Mouse (Mus musculus) layer of hippocampus, adult 9-11 months (tissue): ENCODE measurements around the gene Il1rap.

Source experiments
- DNase-seq: peaks from one replicate; pipeline ENCODE4 v3.0.0; 2022

The Il1rap gene

DNA sequence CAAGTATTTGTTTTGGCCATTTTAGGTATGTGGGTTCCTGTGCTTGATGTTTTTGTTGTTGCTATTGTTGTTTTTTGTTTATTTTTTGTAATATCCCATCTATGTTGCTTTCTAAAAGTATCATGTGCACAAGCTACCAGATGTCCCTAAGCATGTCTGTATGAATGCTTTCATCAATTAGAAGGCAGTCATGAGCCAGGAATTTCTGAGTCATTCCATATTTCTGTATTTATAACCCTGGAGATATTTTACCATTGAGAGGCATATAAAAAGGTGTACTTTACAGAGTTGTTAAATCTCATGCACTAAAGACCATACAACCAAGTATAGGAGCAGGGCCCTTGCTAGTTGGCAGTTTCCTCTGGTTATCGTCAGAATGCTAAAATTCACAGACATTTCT lies 41.6 kb downstream of the Il1rap start:
- no peak for DNase-seq

DNA sequence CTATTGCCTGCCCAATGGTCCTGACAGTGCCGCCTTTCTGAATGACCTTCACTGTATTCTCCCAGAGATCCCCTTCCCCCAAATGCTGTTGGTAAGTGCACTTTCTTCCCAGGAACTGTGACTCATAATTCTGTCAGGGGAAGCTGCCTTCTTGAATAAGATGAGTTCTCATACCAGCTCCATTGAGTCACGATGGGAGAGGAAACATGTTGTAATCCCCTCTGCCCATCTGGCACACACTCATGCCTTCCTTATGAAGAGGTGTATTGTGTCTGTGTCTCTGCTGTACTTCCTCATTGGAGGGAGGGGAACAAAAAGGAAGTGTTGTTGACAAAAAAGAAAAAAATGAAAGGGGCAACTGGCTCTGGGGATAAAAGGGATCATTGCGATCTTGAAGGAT lies 44.6 kb downstream of the Il1rap start:
- peak; percentile 38 for DNase-seq

- peak; percentile 29 for DNase-seq
Observed at GRCm38 (mm10) chr16:26634800-26635199, 53.3 kb downstream of the Il1rap start.

DNA sequence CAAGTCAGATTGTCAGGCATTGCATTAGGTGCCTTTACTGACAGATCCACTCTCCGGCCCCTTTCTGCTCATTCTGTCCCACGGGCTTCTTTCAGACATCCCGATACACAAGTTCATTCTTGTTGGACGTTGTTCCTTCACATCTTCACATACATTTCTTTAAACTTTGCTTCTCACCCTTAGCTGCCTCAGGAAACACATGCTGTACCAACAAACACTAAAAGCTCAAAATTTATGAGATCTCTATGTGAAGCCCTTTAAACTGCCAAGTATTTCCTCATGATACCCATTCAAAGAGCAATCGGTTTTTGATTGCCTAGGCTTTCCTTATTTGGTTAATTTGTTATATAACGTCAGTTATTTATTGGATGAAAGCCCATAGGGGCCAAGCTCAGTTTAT lies 61.6 kb downstream of the Il1rap start:
- DNase-seq, result no peak

DNA sequence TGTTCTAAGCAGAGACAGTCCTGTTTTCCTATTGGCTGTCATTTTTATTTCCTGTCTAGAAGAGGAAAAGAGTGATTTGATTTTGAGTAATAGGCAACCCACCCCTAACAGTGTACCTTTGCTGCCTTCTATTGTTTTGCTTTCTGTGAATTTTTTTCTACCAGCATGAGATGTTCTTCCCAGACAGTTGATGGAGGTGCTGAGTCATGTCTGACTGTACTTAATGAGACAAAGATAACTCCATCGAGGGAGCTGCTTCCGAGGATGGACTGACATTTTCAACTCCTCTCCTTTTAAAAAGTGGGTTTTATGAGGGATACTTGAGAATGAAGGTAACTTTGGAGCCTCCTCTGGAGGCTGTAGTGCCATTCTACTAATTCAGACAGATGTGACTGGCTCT lies 64.6 kb downstream of the Il1rap start:
- DNase-seq, result no peak

DNA sequence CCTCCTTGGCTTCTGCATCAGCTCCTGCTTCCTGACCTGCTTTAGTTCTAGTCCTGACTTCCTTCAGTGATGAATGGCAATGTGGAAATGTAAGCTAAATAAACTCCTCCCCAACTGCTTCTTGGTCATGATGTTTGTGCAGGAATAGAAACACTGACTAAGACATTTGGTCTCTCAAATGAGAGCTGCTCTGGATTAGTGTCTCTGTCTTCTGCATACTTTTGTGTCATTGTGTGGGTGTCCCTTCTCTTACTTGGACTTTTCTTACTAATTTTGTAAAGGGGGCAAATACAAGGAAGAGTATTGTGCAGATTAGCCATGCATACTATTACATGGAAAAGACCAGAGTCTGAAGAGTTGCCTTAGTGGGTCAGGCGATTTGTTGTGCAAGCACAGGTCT lies 65.5 kb downstream of the Il1rap start:
- DNase-seq, result no peak

DNA sequence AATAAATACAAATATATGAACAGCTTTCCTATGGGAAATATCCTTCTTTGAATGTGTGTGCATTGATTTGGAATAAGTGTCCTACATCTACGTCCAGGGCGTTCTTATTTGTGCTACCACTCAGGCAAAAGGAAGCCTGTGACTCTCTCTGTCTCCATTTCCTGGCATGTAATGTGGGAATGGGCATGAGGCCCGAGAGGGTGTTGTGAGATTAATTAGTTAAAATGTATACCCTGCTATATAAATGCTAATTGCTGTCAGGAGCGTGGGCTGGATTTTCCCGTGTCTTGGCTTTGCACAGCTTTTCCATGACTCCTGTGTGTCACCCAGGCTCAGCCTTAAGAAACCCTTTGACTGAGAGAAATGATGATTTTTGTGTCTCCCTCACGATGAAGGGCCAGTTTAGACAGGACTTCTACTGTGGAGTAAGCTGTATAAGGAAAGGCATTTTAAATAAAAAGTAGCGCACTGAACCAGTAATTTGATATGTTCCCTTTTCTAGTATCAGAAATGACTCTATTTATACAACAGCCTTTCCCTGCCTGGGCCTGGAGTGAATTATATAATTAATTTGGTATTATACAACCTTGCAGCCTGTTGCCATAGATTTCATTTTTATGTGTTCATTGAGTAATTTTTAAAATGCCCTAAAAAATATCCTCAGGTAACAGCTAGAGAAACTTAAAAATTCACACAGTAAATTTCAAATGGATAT lies 81.4 kb downstream of the Il1rap start:
- no peak for DNase-seq

- DNase-seq, result peak; percentile 76
Observed at GRCm38 (mm10) chr16:26666401-26666800, 84.9 kb downstream of the Il1rap start.

DNA sequence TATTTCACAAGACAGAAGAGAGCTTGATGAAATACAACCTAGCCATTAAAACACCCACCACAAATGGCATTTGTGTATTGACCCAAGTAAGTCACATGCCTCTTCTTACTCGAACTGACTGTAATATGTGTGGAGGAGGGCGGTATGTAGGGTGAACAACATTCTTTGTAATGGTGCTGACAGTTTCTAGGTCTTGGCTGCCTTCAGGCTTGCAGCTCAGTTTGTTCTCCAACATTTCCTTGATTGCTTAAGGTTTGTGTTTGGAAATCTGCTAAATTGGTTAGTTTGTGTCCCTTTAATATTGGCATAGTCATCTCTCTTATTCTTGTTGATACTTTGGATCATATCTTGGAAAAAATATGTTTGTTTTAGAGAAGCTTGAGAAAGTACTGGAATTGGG lies 87.6 kb downstream of the Il1rap start:
- no peak for DNase-seq

- DNase-seq, result no peak
Observed at GRCm38 (mm10) chr16:26680381-26680780, 98.9 kb downstream of the Il1rap start.

DNA sequence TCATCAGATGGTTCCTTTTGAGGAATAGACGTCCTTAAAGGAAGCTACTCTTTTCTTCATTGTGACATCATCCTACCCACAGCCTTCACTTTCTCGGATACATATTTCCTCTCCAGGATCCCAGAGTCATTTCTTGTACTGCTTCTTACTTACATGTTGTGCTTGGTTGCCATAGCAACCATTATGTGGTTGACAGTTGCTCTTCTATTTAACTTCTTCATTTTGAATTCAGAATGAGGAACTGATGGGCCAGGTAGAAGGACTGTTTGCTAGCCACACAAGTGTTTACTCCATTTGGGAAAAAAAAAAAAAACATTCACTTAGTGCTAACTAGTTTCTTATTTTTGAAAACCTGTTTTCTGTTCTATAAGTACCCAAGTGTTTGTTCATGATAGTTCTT lies 108.3 kb downstream of the Il1rap start:
- no peak for DNase-seq

DNA sequence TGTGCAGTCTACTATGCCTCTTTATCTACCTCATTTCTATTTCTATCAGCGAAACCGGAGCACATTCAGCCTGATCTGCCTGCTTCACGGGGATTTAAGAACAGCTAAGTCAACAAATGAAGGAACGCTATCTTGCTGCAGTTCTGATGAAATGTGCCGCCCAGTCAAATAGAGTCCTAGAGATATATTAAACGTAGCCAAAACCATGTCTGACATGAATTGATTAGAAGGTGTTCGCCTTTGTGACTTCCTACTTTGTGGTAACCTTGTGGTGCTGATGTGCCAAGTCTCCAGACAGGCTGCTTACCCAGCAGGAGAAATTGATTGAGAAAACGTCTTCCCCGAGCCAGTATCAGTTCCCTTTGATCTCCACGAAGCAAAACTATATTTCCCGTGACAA lies 109.8 kb downstream of the Il1rap start:
- DNase-seq, result no peak

- DNase-seq, result no peak
Observed at GRCm38 (mm10) chr16:26698076-26698475, 116.6 kb downstream of the Il1rap start.

- no peak for DNase-seq
Observed at GRCm38 (mm10) chr16:26700440-26701103, 119.1 kb downstream of the Il1rap start.

GRCm38 (mm10) chr16:26705658-26706371 lies 124.3 kb downstream of the Il1rap start:
- DNase-seq, result no peak

GRCm38 (mm10) chr16:26706503-26706902 lies 125.0 kb downstream of the Il1rap start:
- no peak for DNase-seq

- peak; percentile 83 for DNase-seq
Observed at GRCm38 (mm10) chr16:26710922-26711321, 129.4 kb downstream of the Il1rap start.

GRCm38 (mm10) chr16:26713538-26714316 lies 132.2 kb downstream of the Il1rap start:
- peak; percentile 31 for DNase-seq

- DNase-seq, result no peak
Observed at GRCm38 (mm10) chr16:26722464-26722863, 141.0 kb downstream of the Il1rap start.

- DNase-seq, result no peak
Observed at GRCm38 (mm10) chr16:26723952-26724747, 142.6 kb downstream of the Il1rap start.

- no peak for DNase-seq
Observed at GRCm38 (mm10) chr16:26728139-26728538, 146.6 kb downstream of the Il1rap start.

DNA sequence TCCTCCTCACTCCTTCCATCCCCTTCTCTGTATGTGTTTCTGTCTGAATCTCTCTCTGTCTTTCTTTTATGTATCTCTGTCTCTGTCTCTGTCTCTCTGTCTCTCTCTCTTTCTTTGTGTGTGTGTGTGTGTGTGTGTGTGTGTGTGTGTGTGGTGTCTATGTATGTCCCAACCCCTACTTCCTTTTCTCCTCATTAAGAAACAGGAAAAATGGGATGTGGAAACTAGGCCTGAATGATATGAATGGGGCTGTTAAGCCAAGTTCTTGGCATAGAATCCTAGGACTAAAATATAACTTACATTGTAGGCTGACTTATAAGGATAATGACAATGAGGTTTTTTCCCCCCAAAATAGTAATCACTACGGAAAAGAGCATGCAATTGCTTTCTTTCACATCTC lies 149.4 kb downstream of the Il1rap start:
- DNase-seq, result no peak
